ENCODE assay signal across 9 mouse cellular contexts in the genomic region with DNA sequence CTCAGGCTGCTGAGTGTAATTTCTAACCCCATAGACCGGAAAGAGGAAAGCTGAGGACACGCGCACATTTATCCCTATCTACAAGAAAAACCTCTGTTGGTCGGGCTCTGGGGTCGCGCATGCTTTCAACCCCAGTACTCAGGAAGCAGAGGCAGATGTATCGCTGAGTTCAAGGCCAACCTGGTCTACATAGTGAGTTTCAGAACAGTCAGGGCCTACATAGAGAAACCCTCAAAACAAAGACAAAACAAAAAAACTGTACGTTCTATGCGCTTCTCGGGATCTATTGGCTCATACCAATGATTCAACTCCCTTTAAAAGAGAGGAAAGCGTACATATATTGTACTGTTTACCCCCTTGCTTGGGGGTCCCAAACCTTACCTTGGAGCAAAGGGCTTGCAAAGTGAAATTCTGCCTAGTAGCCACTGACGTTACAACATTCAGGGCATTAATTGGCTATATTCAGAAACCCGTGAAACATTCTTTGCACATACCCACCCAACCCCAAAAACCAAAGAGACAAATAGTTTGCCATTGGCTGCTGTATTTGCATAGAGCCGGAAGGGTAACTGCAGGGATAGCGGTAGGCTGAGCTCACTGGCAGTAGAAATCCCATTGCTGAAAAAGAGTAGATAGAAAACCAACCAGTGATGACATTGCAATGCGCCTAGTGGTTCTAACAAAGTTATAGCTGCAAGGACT. TPM values are rescaled to one million over a fixed set of nuclear protein-coding genes. Genes with fewer than 3 reads are reported as not detected.
DNase-seq lines count a peak whose midpoint lies in the region; ATAC-seq and TF ChIP-seq lines count a peak whose summit lies in the region.
"Had no signal": no experiment of that assay in that cellular context is flagged by ENCODE, and none has a peak within 500 bp of the region (broad histone marks: within the 10 kb centered on the region; RNA-seq: fewer than 3 reads in every experiment).

No protein-coding gene starts in this region.

- no peak; the same call in 1 of the 2 replicates for ATAC-seq in forebrain, embryonic 13.5 days
- no peak for ATAC-seq in liver, embryonic 15.5 days (ENCODE audit: insufficient read depth)

- H3K9ac ChIP-seq in forebrain, embryonic 13.5 days: peak overlapping the region; percentile 57
- H3K9ac ChIP-seq in liver, embryonic 15.5 days: 0 out of 2 replicates have a peak overlapping the region, but pooled peaks have one; percentile 39

- TF ChIP-seq CTCF in gastrocnemius, adult 2 months (IDR thresholded peaks at IDR 0.05): no peak

- no peaks in the 10 kb centered on the region for H3K27me3 ChIP-seq in forebrain, embryonic 13.5 days
- no peaks in the 10 kb centered on the region for H3K27me3 ChIP-seq in liver, embryonic 15.5 days

- H3K9me3 ChIP-seq in forebrain, embryonic 13.5 days (replicated peaks): no peaks in the 10 kb centered on the region
- H3K9me3 ChIP-seq in liver, embryonic 15.5 days (replicated peaks): no peaks in the 10 kb centered on the region

- H3K4me1 ChIP-seq in forebrain, embryonic 13.5 days: peaks cover 18% of the 10 kb centered on the region
- peaks cover 33% of the 10 kb centered on the region for H3K4me1 ChIP-seq in liver, embryonic 15.5 days (replicated peaks)

- peak overlapping the region; percentile 56 for H3K4me2 ChIP-seq in forebrain, embryonic 13.5 days
- peak overlapping the region; percentile 80 for H3K4me2 ChIP-seq in liver, embryonic 15.5 days

- no peak for DNase-seq in gastrocnemius, adult 2 months
- DNase-seq in gastrocnemius, postnatal 10 days: no peak
- DNase-seq in B cell, adult 2 months: peak; percentile 31 to 34
- DNase-seq in layer of hippocampus, adult 9-10 months (ENCODE audit: low spot score): no peak
- DNase-seq in spleen, adult 18-20 months: no peak
- DNase-seq in kidney, postnatal 25 days: no peak

- peak overlapping the region; percentile 94 for H3K27ac ChIP-seq in gastrocnemius, adult 2 months
- H3K27ac ChIP-seq in forebrain, embryonic 13.5 days: peak overlapping the region; percentile 78
- peak overlapping the region; percentile 58 for H3K27ac ChIP-seq in liver, embryonic 15.5 days (replicated peaks)

- peak overlapping the region; percentile 89 for H3K4me3 ChIP-seq in gastrocnemius, adult 2 months
- H3K4me3 ChIP-seq in forebrain, embryonic 13.5 days: peak overlapping the region; percentile 61
- peak overlapping the region; percentile 89 for H3K4me3 ChIP-seq in liver, embryonic 15.5 days (replicated peaks)

- peaks cover 28% of the 10 kb centered on the region for H3K36me3 ChIP-seq in forebrain, embryonic 13.5 days (ENCODE audit: poor library complexity, severe bottlenecking)
- H3K36me3 ChIP-seq in liver, embryonic 15.5 days (replicated peaks): peaks cover 7% of the 10 kb centered on the region; the same call in 1 of the 2 replicates

- intact Hi-C loops in gastrocnemius, adult 2 months (cut with DNase I): loop anchor here (1.0 to 5.0 kb wide), 2 partner anchors 16 to 493 kb away; partner anchors contain the start of genes BC024978 and Map3k10

- WGBS in forebrain, embryonic 13.5 days: 50% methylated on average over 16 of the region's 16 CpGs
- 44% methylated on average over 16 of the region's 16 CpGs for WGBS in liver, embryonic 15.5 days (ENCODE audit: insufficient replicate concordance)

RNA-seq across cellular contexts. Expression of gene Rab4b, which starts 0.7 kb away (rescaled TPM):
- 1 to 10 TPM; 5.7 to 6.5 TPM for total RNA-seq in gastrocnemius, adult 2 months (2021)
- 10 to 100 TPM; 22.7 to 25.2 TPM for total RNA-seq in gastrocnemius, postnatal 10 days (2021)
- polyA plus RNA-seq in forebrain, embryonic 13.5 days (2015; fragmentation: Nextera tagmentation; extraction: Ambion mirVana): 77.4 and 80.0 TPM in 2 replicates
- 21.2 and 23.0 TPM in 2 replicates for polyA plus RNA-seq in liver, embryonic 15.5 days (2015; fragmentation: Nextera tagmentation; extraction: Ambion mirVana)

RNA-seq across cellular contexts. Expression of gene Gm21983, which starts 1.5 kb away (rescaled TPM):
- total RNA-seq in gastrocnemius, adult 2 months (2021): under 1 TPM in 1 of 2 experiments, not detected in 1; 0.18 TPM
- not detected for total RNA-seq in gastrocnemius, postnatal 10 days (2021)
- polyA plus RNA-seq in forebrain, embryonic 13.5 days (2015; fragmentation: Nextera tagmentation; extraction: Ambion mirVana): not detected in 2 replicates
- polyA plus RNA-seq in liver, embryonic 15.5 days (2015; fragmentation: Nextera tagmentation; extraction: Ambion mirVana): not detected in 2 replicates
- total RNA-seq: granulocyte monocyte progenitor cell, adult 5-6 weeks had no signal

RNA-seq across cellular contexts. Expression of gene Mia, which starts 1.6 kb away (rescaled TPM):
- not detected for total RNA-seq in gastrocnemius, adult 2 months (2021)
- not detected for total RNA-seq in gastrocnemius, postnatal 10 days (2021)
- 4.3 and 6.2 TPM in 2 replicates for polyA plus RNA-seq in forebrain, embryonic 13.5 days (2015; fragmentation: Nextera tagmentation; extraction: Ambion mirVana)
- polyA plus RNA-seq in liver, embryonic 15.5 days (2015; fragmentation: Nextera tagmentation; extraction: Ambion mirVana): 0.61 and 1.5 TPM in 2 replicates

RNA-seq across cellular contexts. Expression of gene Egln2, which starts 12.8 kb away (rescaled TPM):
- total RNA-seq in gastrocnemius, adult 2 months (2021): 100 to 1,000 TPM in 1 of 2 experiments, 10 to 100 TPM in 1; 97.6 to 119 TPM
- total RNA-seq in gastrocnemius, postnatal 10 days (2021): 10 to 100 TPM; 83.9 to 91.4 TPM
- 86.9 and 87.3 TPM in 2 replicates for polyA plus RNA-seq in forebrain, embryonic 13.5 days (2015; fragmentation: Nextera tagmentation; extraction: Ambion mirVana)
- 29.2 and 37.3 TPM in 2 replicates for polyA plus RNA-seq in liver, embryonic 15.5 days (2015; fragmentation: Nextera tagmentation; extraction: Ambion mirVana)

RNA-seq across cellular contexts. Expression of gene BC024978, which starts 16.2 kb away (rescaled TPM):
- 10 to 100 TPM; 14.6 to 15.8 TPM for total RNA-seq in gastrocnemius, adult 2 months (2021)
- 10 to 100 TPM in 1 of 2 experiments, 1 to 10 TPM in 1; 9.2 to 13.3 TPM for total RNA-seq in gastrocnemius, postnatal 10 days (2021)
- 4.2 and 4.4 TPM in 2 replicates for polyA plus RNA-seq in forebrain, embryonic 13.5 days (2015; fragmentation: Nextera tagmentation; extraction: Ambion mirVana)
- polyA plus RNA-seq in liver, embryonic 15.5 days (2015; fragmentation: Nextera tagmentation; extraction: Ambion mirVana): 0.79 and 1.0 TPM in 2 replicates

Comparison
In these comparisons a context has a peak if more than half of its experiments do, and no peak if none do; other contexts are left out.
1. DNase-seq: peak in B cell, adult 2 months (2 of 2); none in gastrocnemius, adult 2 months (single experiment), gastrocnemius, postnatal 10 days (single experiment), layer of hippocampus, adult 9-10 months (single experiment), spleen, adult 18-20 months (0 of 2) and kidney, postnatal 25 days (0 of 2).
2. Peak in every context shown above with its lines, with median percentiles within 50 percentile points of each other: H3K27ac ChIP-seq and H3K4me3 ChIP-seq.